Mouse (Mus musculus) kidney, postnatal 0 days (tissue): Measurements from ENCODE around the gene Rnf11. TPM values are rescaled to one million over a fixed set of nuclear protein-coding genes. Genes with fewer than 3 reads are reported as not detected.

Source experiments
- ATAC-seq: fragments of 200-750 bp; cut with Nextera tagmentation; replicated peaks from 2 replicates; pipeline ENCODE4 v1.8.0; 2017; ENCODE audit warnings: low read depth, moderate number of reproducible peaks, moderate TSS enrichment, moderate library complexity; ENCODE audit not compliant: low FRiP score
- DNase-seq: peaks from one replicate; pipeline ENCODE4 v3.0.0-alpha.2; 2016; ENCODE audit warnings: low spot score
- H3K27ac ChIP-seq: fragments of 300-500 bp; sonication (generic); 2 replicates; pipeline ENCODE4 v1.5.1; 2014; ENCODE audit warnings: mild to moderate bottlenecking
- H3K27me3 ChIP-seq: fragments of 300-500 bp; sonication (generic); 2 replicates; pipeline ENCODE4 v1.6.1; 2014; ENCODE audit warnings: low read length, mixed read lengths; ENCODE audit not compliant: insufficient read depth
- H3K36me3 ChIP-seq: fragments of 300-500 bp; sonication (generic); 2 replicates; pipeline ENCODE4 v1.6.1; 2014; ENCODE audit warnings: low read length, mixed read lengths; ENCODE audit not compliant: insufficient read depth
- H3K4me1 ChIP-seq: fragments of 300-500 bp; sonication (generic); replicated peaks from 2 replicates; pipeline ENCODE4 v1.6.1; 2014; ENCODE audit warnings: antibody characterized with exemption, low read length, mixed read lengths; ENCODE audit not compliant: insufficient read depth
- H3K4me2 ChIP-seq: fragments of 300-500 bp; sonication (generic); 2 replicates; pipeline ENCODE4 v1.6.1; 2014; ENCODE audit warnings: mild to moderate bottlenecking, low read length, moderate library complexity, mixed read lengths
- H3K4me3 ChIP-seq: fragments of 300-500 bp; sonication (generic); replicated peaks from 2 replicates; pipeline ENCODE4 v1.5.1; 2014; ENCODE audit warnings: low read depth, low read length
- H3K9ac ChIP-seq: fragments of 300-500 bp; sonication (generic); 2 replicates; pipeline ENCODE4 v1.6.1; 2014; ENCODE audit warnings: low read depth, low read length
- H3K9me3 ChIP-seq: fragments of 300-500 bp; sonication (generic); replicated peaks from 2 replicates; pipeline ENCODE4 v1.6.1; 2016; ENCODE audit warnings: low read length, inconsistent platforms, mixed read lengths
- CTCF ChIP-seq: IDR thresholded peaks from 2 replicates; pipeline ENCODE4 v1.5.1; 2016; ENCODE audit warnings: antibody characterized with exemption, low read depth, mild to moderate bottlenecking, moderate library complexity
- WGBS: fragments of 180-500 bp; shearing (Covaris S2); extraction: QIAGEN DNeasy Blood & Tissue Kit; methylation state at CpG from one replicate; pipeline ENCODE4 v1.1.7; 2014; 5-methylcytosine and 5-hydroxymethylcytosine counted together
- polyA plus RNA-seq: library from polyadenylated mRNA; unstranded; fragments of >200 nt; fragmentation: Nextera tagmentation; extraction: Ambion mirVana; gene quantifications from 2 replicates; pipeline ENCODE4 v1.2.1, GENCODE M21; 2015

Rnf11 gene
- polyA plus RNA-seq, 1 experiment from 2014 or later: 57.5 TPM

- Histone ChIP-seq H3K27me3 (no peaks in the 10 kb centered on the region), H3K4me2 (no peak overlapping the region), H3K9me3 (no peaks in the 10 kb centered on the region), H3K27ac (no peak overlapping the region), H3K36me3 (no peaks in the 10 kb centered on the region; the same call in 1 of the 2 replicates), H3K9ac (no peak overlapping the region), H3K4me1 (peaks cover 8% of the 10 kb centered on the region; the same call in 1 of the 2 replicates), H3K4me3 (no peak overlapping the region)
- no peak for DNase-seq
- TF ChIP-seq CTCF: no peak
- ATAC-seq: no peak
- WGBS: 92% methylated on average over 3 of the region's 3 CpGs
Measured at GRCm38 (mm10) chr4:109472566-109472965, 12.0 kb downstream of the Rnf11 start.

GRCm38 (mm10) chr4:109471606-109472005 lies 12.9 kb downstream of the Rnf11 start:
- H3K4me1 ChIP-seq: peaks cover 8% of the 10 kb centered on the region; the same call in 1 of the 2 replicates
- H3K9me3 ChIP-seq: no peaks in the 10 kb centered on the region
- H3K9ac ChIP-seq: no peak overlapping the region
- H3K36me3 ChIP-seq: no peaks in the 10 kb centered on the region; the same call in 1 of the 2 replicates
- H3K4me2 ChIP-seq: no peak overlapping the region
- no peak for ATAC-seq
- TF ChIP-seq CTCF: no peak
- no peak overlapping the region for H3K27ac ChIP-seq
- no peak overlapping the region for H3K4me3 ChIP-seq
- no peaks in the 10 kb centered on the region for H3K27me3 ChIP-seq
- DNase-seq: no peak

GRCm38 (mm10) chr4:109467687-109468086 lies 16.8 kb downstream of the Rnf11 start:
- Histone ChIP-seq H3K27me3 (no peaks in the 10 kb centered on the region), H3K4me2 (no peak overlapping the region), H3K36me3 (no peaks in the 10 kb centered on the region; the same call in 1 of the 2 replicates), H3K4me1 (no peaks in the 10 kb centered on the region), H3K27ac (no peak overlapping the region), H3K9me3 (no peaks in the 10 kb centered on the region), H3K4me3 (no peak overlapping the region), H3K9ac (no peak overlapping the region)
- DNase-seq (no peak), ATAC-seq (no peak)
- no peak for TF ChIP-seq CTCF

- Histone ChIP-seq H3K27me3 (no peaks in the 10 kb centered on the region), H3K9ac (no peak overlapping the region), H3K36me3 (no peaks in the 10 kb centered on the region), H3K4me1 (no peaks in the 10 kb centered on the region), H3K4me3 (no peak overlapping the region), H3K4me2 (no peak overlapping the region), H3K9me3 (no peaks in the 10 kb centered on the region), H3K27ac (no peak overlapping the region)
- TF ChIP-seq CTCF: no peak
- DNase-seq (no peak), ATAC-seq (no peak)
Measured at GRCm38 (mm10) chr4:109463892-109464291, 20.6 kb downstream of the Rnf11 start.

- DNase-seq (peak; percentile 96), ATAC-seq (peak; percentile 90)
- H3K4me2 ChIP-seq: peak overlapping the region; percentile 21
- no peak overlapping the region for H3K4me3 ChIP-seq
- H3K9ac ChIP-seq: no peak overlapping the region
- no peaks in the 10 kb centered on the region for H3K27me3 ChIP-seq
- WGBS: 20% methylated on average over 3 of the region's 3 CpGs
- 0 out of 2 replicates have a peak, but pooled peaks cover 2% of the 10 kb centered on the region for H3K36me3 ChIP-seq
- no peaks in the 10 kb centered on the region for H3K4me1 ChIP-seq
- no peaks in the 10 kb centered on the region for H3K9me3 ChIP-seq
- H3K27ac ChIP-seq: peak overlapping the region; percentile 72
- peak; percentile 1; the same call in 1 of the 2 replicates for TF ChIP-seq CTCF
Measured at GRCm38 (mm10) chr4:109460421-109461179, 23.9 kb downstream of the Rnf11 start.

- Histone ChIP-seq H3K27ac (no peak overlapping the region), H3K9ac (no peak overlapping the region), H3K4me2 (no peak overlapping the region), H3K36me3 (peaks cover 17% of the 10 kb centered on the region; the same call in 1 of the 2 replicates), H3K27me3 (no peaks in the 10 kb centered on the region), H3K4me1 (no peaks in the 10 kb centered on the region), H3K9me3 (no peaks in the 10 kb centered on the region), H3K4me3 (no peak overlapping the region)
- ATAC-seq (no peak), DNase-seq (no peak)
- 87% methylated on average over 6 of the region's 6 CpGs for WGBS
- TF ChIP-seq CTCF: no peak
Measured at GRCm38 (mm10) chr4:109456821-109457220, 27.7 kb downstream of the Rnf11 start.

- 96% methylated on average over 2 of the region's 2 CpGs for WGBS
- no peaks in the 10 kb centered on the region for H3K9me3 ChIP-seq
- H3K27ac ChIP-seq: no peak overlapping the region
- ATAC-seq: no peak
- H3K4me2 ChIP-seq: no peak overlapping the region
- no peak for TF ChIP-seq CTCF
- DNase-seq: no peak
- H3K9ac ChIP-seq: no peak overlapping the region
- H3K27me3 ChIP-seq: no peaks in the 10 kb centered on the region
- 0 out of 2 replicates have a peak, but pooled peaks cover 3% of the 10 kb centered on the region for H3K36me3 ChIP-seq
- H3K4me1 ChIP-seq: no peaks in the 10 kb centered on the region
- H3K4me3 ChIP-seq: no peak overlapping the region
Measured at GRCm38 (mm10) chr4:109448531-109448930, 36.0 kb downstream of the Rnf11 start.
